11 mouse cellular contexts compared by ENCODE assay signal in the genomic region with DNA sequence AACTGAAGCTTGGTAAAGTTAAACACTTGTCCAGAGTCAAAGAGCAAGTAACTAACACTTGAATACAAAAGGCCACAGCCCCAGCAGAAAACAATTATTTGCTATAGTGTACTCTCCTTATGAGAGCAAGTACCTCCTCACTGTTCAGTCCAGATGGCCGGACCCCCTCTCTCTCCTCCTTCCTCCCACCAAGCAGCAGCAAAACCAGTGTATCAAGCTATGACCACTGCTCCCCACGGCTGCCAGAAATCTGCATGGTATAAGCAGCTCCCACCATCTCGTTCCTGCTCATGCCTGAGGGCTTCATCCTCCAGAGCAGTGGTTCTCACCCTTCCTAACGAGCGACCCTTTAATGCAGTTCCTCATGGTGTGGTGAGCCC. TPM values are rescaled to one million over a fixed set of nuclear protein-coding genes. Genes with fewer than 3 reads are reported as not detected.
DNase-seq lines count a peak whose midpoint lies in the region; ATAC-seq and TF ChIP-seq lines count a peak whose summit lies in the region.
"Had no signal": no experiment of that assay in that cellular context is flagged by ENCODE, and none has a peak within 500 bp of the region (broad histone marks: within the 10 kb centered on the region; RNA-seq: fewer than 3 reads in every experiment).

No protein-coding gene starts in this region.

- no peaks in the 10 kb centered on the region for H3K9me3 ChIP-seq in forebrain, embryonic 12.5 days
- H3K9me3 ChIP-seq in forebrain, embryonic 14.5 days (replicated peaks; ENCODE audit: control insufficient read depth, low read length), result no peaks in the 10 kb centered on the region
- H3K9me3 ChIP-seq in hindbrain, embryonic 13.5 days, result no peaks in the 10 kb centered on the region
- no peaks in the 10 kb centered on the region for H3K9me3 ChIP-seq in midbrain, embryonic 14.5 days (ENCODE audit: control insufficient read depth, low read length)
- H3K9me3 ChIP-seq: neural tube, embryonic 15.5 days had no signal

- peaks cover 22% of the 10 kb centered on the region for H3K4me1 ChIP-seq in forebrain, embryonic 12.5 days
- H3K4me1 ChIP-seq in forebrain, embryonic 14.5 days (ENCODE audit: control insufficient read depth, insufficient read depth, low read length), result peaks cover 9% of the 10 kb centered on the region
- H3K4me1 ChIP-seq in liver, adult 2 months (ENCODE audit: control insufficient read depth, insufficient read depth, low read length), result peaks cover 33% of the 10 kb centered on the region
- peaks cover 37% of the 10 kb centered on the region for H3K4me1 ChIP-seq in hindbrain, embryonic 13.5 days (replicated peaks)
- H3K4me1 ChIP-seq in midbrain, embryonic 14.5 days (ENCODE audit: control insufficient read depth, insufficient read depth, low read length), result peaks cover 12% of the 10 kb centered on the region

- ATAC-seq in forebrain, embryonic 12.5 days (ENCODE audit: low FRiP score), result no peak
- ATAC-seq in forebrain, embryonic 14.5 days, result no peak
- no peak for ATAC-seq in hindbrain, embryonic 13.5 days (ENCODE audit: low FRiP score)
- ATAC-seq in midbrain, embryonic 14.5 days (ENCODE audit: low FRiP score, low TSS enrichment), result no peak
- no peak for ATAC-seq in megakaryocyte-erythroid progenitor cell, adult 5-6 weeks (replicated peaks; ENCODE audit: low FRiP score, low TSS enrichment, poor library complexity, severe bottlenecking)

- H3K4me2 ChIP-seq in forebrain, embryonic 12.5 days, result no peak overlapping the region
- H3K4me2 ChIP-seq in forebrain, embryonic 14.5 days (ENCODE audit: low read length), result no peak overlapping the region
- H3K4me2 ChIP-seq in hindbrain, embryonic 13.5 days, result no peak overlapping the region
- no peak overlapping the region for H3K4me2 ChIP-seq in midbrain, embryonic 14.5 days (ENCODE audit: low read length)
- H3K4me2 ChIP-seq: neural tube, embryonic 15.5 days had no signal

- H3K27me3 ChIP-seq in forebrain, embryonic 12.5 days, result no peaks in the 10 kb centered on the region
- no peaks in the 10 kb centered on the region for H3K27me3 ChIP-seq in forebrain, embryonic 14.5 days (replicated peaks; ENCODE audit: control insufficient read depth, insufficient read depth, low read length)
- no peaks in the 10 kb centered on the region for H3K27me3 ChIP-seq in liver, adult 2 months (ENCODE audit: control insufficient read depth, insufficient read depth, low read length)
- H3K27me3 ChIP-seq in hindbrain, embryonic 13.5 days, result no peaks in the 10 kb centered on the region
- H3K27me3 ChIP-seq in midbrain, embryonic 14.5 days (ENCODE audit: control insufficient read depth, insufficient read depth, low read length), result no peaks in the 10 kb centered on the region
- H3K27me3 ChIP-seq: neural tube, embryonic 15.5 days had no signal

- H3K36me3 ChIP-seq in forebrain, embryonic 12.5 days (replicated peaks), result no peaks in the 10 kb centered on the region
- 0 out of 2 replicates have a peak, but pooled peaks cover 3% of the 10 kb centered on the region for H3K36me3 ChIP-seq in forebrain, embryonic 14.5 days (ENCODE audit: control insufficient read depth, insufficient read depth, low read length)
- no peaks in the 10 kb centered on the region for H3K36me3 ChIP-seq in liver, adult 2 months (ENCODE audit: control insufficient read depth, insufficient read depth, low read length)
- H3K36me3 ChIP-seq in hindbrain, embryonic 13.5 days, result peaks cover under 1% of the 10 kb centered on the region; the same call in 1 of the 2 replicates
- no peaks in the 10 kb centered on the region for H3K36me3 ChIP-seq in midbrain, embryonic 14.5 days (ENCODE audit: control insufficient read depth, insufficient read depth, low read length)
- H3K36me3 ChIP-seq: neural tube, embryonic 15.5 days had no signal

- H3K79me2 ChIP-seq in liver, adult 2 months (ENCODE audit: control insufficient read depth, insufficient read depth, low read length), result peaks cover 27% of the 10 kb centered on the region; the same call in 1 of the 2 replicates

- H3K9ac ChIP-seq in forebrain, embryonic 12.5 days, result no peak overlapping the region
- no peak overlapping the region for H3K9ac ChIP-seq in forebrain, embryonic 14.5 days (ENCODE audit: low read length)
- no peak overlapping the region; the same call in 1 of the 2 replicates for H3K9ac ChIP-seq in liver, adult 2 months (ENCODE audit: low read depth, low read length)
- peak overlapping the region; percentile 19; the same call in 1 of the 2 replicates for H3K9ac ChIP-seq in hindbrain, embryonic 13.5 days
- no peak overlapping the region for H3K9ac ChIP-seq in midbrain, embryonic 14.5 days (replicated peaks; ENCODE audit: low read length)
- H3K9ac ChIP-seq: neural tube, embryonic 15.5 days had no signal

- TF ChIP-seq POLR2A in liver, adult 2 months (IDR thresholded peaks at IDR 0.05; ENCODE audit: extremely low read depth, insufficient read depth, low read length), result no peak

- WGBS in forebrain, embryonic 12.5 days, result 37% methylated on average over 5 of the region's 5 CpGs
- 35% methylated on average over 5 of the region's 5 CpGs for WGBS in forebrain, embryonic 14.5 days
- WGBS in liver, adult 2 months, result 81% methylated on average over 5 of the region's 5 CpGs
- 46% methylated on average over 5 of the region's 5 CpGs for WGBS in hindbrain, embryonic 13.5 days
- WGBS in midbrain, embryonic 14.5 days, result 36% methylated on average over 5 of the region's 5 CpGs

- TF ChIP-seq CTCF in liver, adult 2 months (IDR thresholded peaks at IDR 0.05; ENCODE audit: low read depth, low read length), result no peak

- H3K27ac ChIP-seq in forebrain, embryonic 12.5 days, result peak overlapping the region; percentile 72
- H3K27ac ChIP-seq in forebrain, embryonic 14.5 days (ENCODE audit: low read depth, low read length), result no peak overlapping the region
- peak overlapping the region; percentile 61 for H3K27ac ChIP-seq in liver, adult 2 months (replicated peaks; ENCODE audit: insufficient read depth, low read depth, low read length)
- H3K27ac ChIP-seq in hindbrain, embryonic 13.5 days, result peak overlapping the region; percentile 60
- peak overlapping the region; percentile 41; the same call in 1 of the 2 replicates for H3K27ac ChIP-seq in midbrain, embryonic 14.5 days (replicated peaks; ENCODE audit: low read depth, low read length)
- H3K27ac ChIP-seq: neural tube, embryonic 15.5 days had no signal

- DNase-seq in forebrain, embryonic 14.5 days (ENCODE audit: low spot score), result no peak
- no peak for DNase-seq in liver, adult 2 months (ENCODE audit: extremely low read depth, low read depth, low spot score)
- DNase-seq in liver, result no peak
- no peak for DNase-seq in midbrain, embryonic 14.5 days
- DNase-seq in cerebellum, adult 8-10 months, result no peak
- DNase-seq: adrenal gland, adult 2 months; B cell, adult 2 months had no signal

- H3K4me3 ChIP-seq in forebrain, embryonic 12.5 days (replicated peaks), result no peak overlapping the region
- H3K4me3 ChIP-seq in forebrain, embryonic 14.5 days (ENCODE audit: low read depth, low read length), result no peak overlapping the region
- H3K4me3 ChIP-seq in liver, adult 2 months (ENCODE audit: insufficient read depth, low read depth, low read length), result no peak overlapping the region
- no peak overlapping the region for H3K4me3 ChIP-seq in hindbrain, embryonic 13.5 days
- H3K4me3 ChIP-seq in midbrain, embryonic 14.5 days (replicated peaks; ENCODE audit: low read depth, low read length), result no peak overlapping the region
- H3K4me3 ChIP-seq: neural tube, embryonic 15.5 days had no signal

RNA-seq across cellular contexts. Expression of gene Bcl2l1, which starts 26.4 kb away (rescaled TPM):
- polyA plus RNA-seq in forebrain, embryonic 12.5 days (2016; fragmentation: Nextera tagmentation; extraction: Ambion mirVana), result 159 and 164 TPM in 2 replicates
- 179 and 189 TPM in 2 replicates for polyA plus RNA-seq in forebrain, embryonic 14.5 days (2014; fragmentation: Nextera tagmentation; extraction: Ambion mirVana)
- total RNA-seq in liver, adult 2 months (2014; rRNA removed), result 14.9 and 16.1 TPM in 2 replicates
- polyA plus RNA-seq in liver, adult 2 months (2012; rRNA removed), result 30.4 and 33.8 TPM in 2 replicates
- 173 and 179 TPM in 2 replicates for polyA plus RNA-seq in hindbrain, embryonic 13.5 days (2015; fragmentation: Nextera tagmentation; extraction: Ambion mirVana)
- 171 and 208 TPM in 2 replicates for polyA plus RNA-seq in midbrain, embryonic 14.5 days (2014; fragmentation: Nextera tagmentation; extraction: Ambion mirVana)
- total RNA-seq in megakaryocyte-erythroid progenitor cell, adult 5-6 weeks (2014; fragmentation: Nextera tagmentation), result 5.7 and 6.7 TPM in 2 replicates
- 3.7 and 11.8 TPM in 2 replicates for total RNA-seq in megakaryocyte-erythroid progenitor cell, adult 5-6 weeks (2017)

RNA-seq across cellular contexts. Expression of gene Tpx2, which starts 42.7 kb away (rescaled TPM):
- polyA plus RNA-seq in forebrain, embryonic 12.5 days (2016; fragmentation: Nextera tagmentation; extraction: Ambion mirVana), result 133 and 156 TPM in 2 replicates
- 70.1 and 81.5 TPM in 2 replicates for polyA plus RNA-seq in forebrain, embryonic 14.5 days (2014; fragmentation: Nextera tagmentation; extraction: Ambion mirVana)
- 0.18 and 1.1 TPM in 2 replicates for total RNA-seq in liver, adult 2 months (2014; rRNA removed)
- 0.04 TPM in 1 of 2 replicates, not detected in the other for polyA plus RNA-seq in liver, adult 2 months (2012; rRNA removed)
- polyA plus RNA-seq in hindbrain, embryonic 13.5 days (2015; fragmentation: Nextera tagmentation; extraction: Ambion mirVana), result 21.9 and 24.8 TPM in 2 replicates
- polyA plus RNA-seq in midbrain, embryonic 14.5 days (2014; fragmentation: Nextera tagmentation; extraction: Ambion mirVana), result 14.2 and 27.5 TPM in 2 replicates
- total RNA-seq in megakaryocyte-erythroid progenitor cell, adult 5-6 weeks (2014; fragmentation: Nextera tagmentation), result 51.9 and 52.3 TPM in 2 replicates
- 79.0 and 103 TPM in 2 replicates for total RNA-seq in megakaryocyte-erythroid progenitor cell, adult 5-6 weeks (2017)

RNA-seq across cellular contexts. Expression of gene Cox4i2, which starts 51.1 kb away (rescaled TPM):
- 3.1 and 3.6 TPM in 2 replicates for polyA plus RNA-seq in forebrain, embryonic 12.5 days (2016; fragmentation: Nextera tagmentation; extraction: Ambion mirVana)
- polyA plus RNA-seq in forebrain, embryonic 14.5 days (2014; fragmentation: Nextera tagmentation; extraction: Ambion mirVana), result 4.5 and 5.9 TPM in 2 replicates
- not detected in 2 replicates for total RNA-seq in liver, adult 2 months (2014; rRNA removed)
- polyA plus RNA-seq in liver, adult 2 months (2012; rRNA removed), result 0.22 and 0.31 TPM in 2 replicates
- polyA plus RNA-seq in hindbrain, embryonic 13.5 days (2015; fragmentation: Nextera tagmentation; extraction: Ambion mirVana), result 4.6 and 5.4 TPM in 2 replicates
- 5.4 and 5.6 TPM in 2 replicates for polyA plus RNA-seq in midbrain, embryonic 14.5 days (2014; fragmentation: Nextera tagmentation; extraction: Ambion mirVana)
- total RNA-seq in megakaryocyte-erythroid progenitor cell, adult 5-6 weeks (2014; fragmentation: Nextera tagmentation), result not detected in 2 replicates
- not detected in 2 replicates for total RNA-seq in megakaryocyte-erythroid progenitor cell, adult 5-6 weeks (2017)

Comparison
In these comparisons a context has a peak if more than half of its experiments do, and no peak if none do; other contexts are left out.
1. RNA of gene Tpx2, which starts 42.7 kb away (polyA plus RNA-seq): 133 to 156 TPM in forebrain, embryonic 12.5 days, 70.1 to 81.5 TPM in forebrain, embryonic 14.5 days, 14.2 to 27.5 TPM in midbrain, embryonic 14.5 days and 21.9 to 24.8 TPM in hindbrain, embryonic 13.5 days; 0.04 TPM in liver, adult 2 months; every median in the first group is over 10 times any median in the second.